Mouse (Mus musculus) myocyte (in vitro differentiated cells): Measurements from ENCODE around the gene Gpr19. TPM values are rescaled to one million over a fixed set of nuclear protein-coding genes. Genes with fewer than 3 reads are reported as not detected.

Source experiments
- H3K27me3 ChIP-seq: one replicate; pipeline ENCODE4 v1.6.1; 2011; ENCODE audit not compliant: control insufficient read depth, insufficient read depth, insufficient read length
- H3K36me3 ChIP-seq: one replicate; pipeline ENCODE4 v1.6.1; 2011; ENCODE audit not compliant: control insufficient read depth, insufficient read depth
- H3K4me2 ChIP-seq: one replicate; pipeline ENCODE4 v1.6.1; 2011; ENCODE audit warnings: low read depth, control low read depth
- H3K4me3 ChIP-seq: one replicate; pipeline ENCODE4 v1.5.1; 2011; ENCODE audit warnings: mild to moderate bottlenecking, control low read depth, moderate library complexity
- H3K79me2 ChIP-seq: one replicate; pipeline ENCODE4 v1.6.1; 2011; ENCODE audit not compliant: control insufficient read depth, insufficient read depth
- H3ac ChIP-seq: one replicate; pipeline ENCODE4 v1.6.1; 2011; ENCODE audit not compliant: control insufficient read depth, insufficient read length
- CEBPB ChIP-seq: IDR thresholded peaks from 2 replicates; pipeline ENCODE4 v1.6.1; 2011; ENCODE audit warnings: mild to moderate bottlenecking, moderate library complexity; ENCODE audit not compliant: poor library complexity, insufficient read depth, severe bottlenecking
- E2F4 ChIP-seq: IDR thresholded peaks from one replicate; pipeline ENCODE4 v1.6.1; 2011; ENCODE audit warnings: mild to moderate bottlenecking, control low read depth, moderate library complexity; ENCODE audit not compliant: insufficient read depth
- MAX ChIP-seq: IDR thresholded peaks from one replicate; pipeline ENCODE4 v1.6.1; 2011; ENCODE audit warnings: low read depth, mild to moderate bottlenecking, control low read depth
- MYOD1 ChIP-seq, 3 experiments: IDR thresholded peaks; one replicate each; pipeline ENCODE4 v1.6.1; 2011; ENCODE audit warnings: control low read depth in 2 of 3, low read depth in 2 of 3, mild to moderate bottlenecking in 2 of 3, moderate library complexity in 1 of 3; ENCODE audit not compliant: insufficient read length in 2 of 3, control insufficient read depth in 1 of 3
- MYOG ChIP-seq, 3 experiments: IDR thresholded peaks; one replicate each; pipeline ENCODE4 v1.6.1; 2011; ENCODE audit warnings: control low read depth in 2 of 3, low read depth in 2 of 3, mild to moderate bottlenecking in 2 of 3; ENCODE audit not compliant: insufficient read length in 2 of 3, control insufficient read depth in 1 of 3, insufficient read depth in 1 of 3
- POLR2A ChIP-seq: IDR thresholded peaks from one replicate; pipeline ENCODE4 v1.6.1; 2011; ENCODE audit warnings: low read depth, mild to moderate bottlenecking, control low read depth, moderate library complexity; ENCODE audit not compliant: insufficient read length
- POLR2AphosphoS2 ChIP-seq: IDR thresholded peaks from one replicate; pipeline ENCODE4 v1.6.1; 2011; ENCODE audit warnings: low read depth, control low read depth; ENCODE audit not compliant: insufficient read length
- REST ChIP-seq: IDR thresholded peaks from one replicate; pipeline ENCODE4 v1.6.1; 2011; ENCODE audit warnings: mild to moderate bottlenecking, control low read depth, moderate library complexity; ENCODE audit not compliant: insufficient read depth, insufficient read length
- SRF ChIP-seq: IDR thresholded peaks from one replicate; pipeline ENCODE4 v1.6.1; 2011; ENCODE audit warnings: low read depth; ENCODE audit not compliant: control insufficient read depth, insufficient read length
- TCF12 ChIP-seq: IDR thresholded peaks from one replicate; pipeline ENCODE4 v1.6.1; 2011; ENCODE audit warnings: mild to moderate bottlenecking, control low read depth; ENCODE audit not compliant: poor library complexity, insufficient read depth, severe bottlenecking
- TCF3 ChIP-seq: IDR thresholded peaks from one replicate; pipeline ENCODE4 v1.6.1; 2011; ENCODE audit warnings: low read depth, control low read depth; ENCODE audit not compliant: insufficient read length
- USF1 ChIP-seq: IDR thresholded peaks from one replicate; pipeline ENCODE4 v1.6.1; 2011; ENCODE audit warnings: low read depth, mild to moderate bottlenecking, control low read depth, moderate library complexity
- polyA plus RNA-seq: library from polyadenylated mRNA; unstranded; fragments of >200 nt; fragmentation: generic; extraction: Trizol; gene quantifications from one replicate; pipeline ENCODE4 v1.2.1, GENCODE M21; 2012; ENCODE audit warnings: missing spikeins

Gpr19 gene
- polyA plus RNA-seq, 1 experiment, result 2.2 TPM

DNA sequence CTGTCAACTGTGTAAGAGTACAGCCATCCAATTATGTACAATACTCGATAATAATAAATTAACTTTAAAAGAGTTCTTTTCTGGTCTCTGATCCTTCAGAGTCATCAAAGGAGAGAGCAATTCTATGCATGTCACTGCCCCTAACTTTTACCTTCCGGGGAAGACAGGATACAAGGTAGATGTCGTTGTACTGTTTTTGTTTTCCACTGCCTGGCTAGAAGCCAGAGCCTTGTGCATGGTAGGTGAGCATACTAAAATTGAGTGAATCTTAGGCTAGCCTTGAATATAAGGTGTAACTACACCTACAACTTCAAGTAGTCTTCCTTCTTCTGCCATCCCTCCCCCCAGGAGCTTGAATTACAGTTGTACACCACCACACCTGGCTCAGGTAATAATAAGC is 32.8 kb upstream of the Gpr19 start:
- Histone ChIP-seq H3K79me2 (peaks cover 71% of the 10 kb centered on the region), H3K4me3 (peak overlapping the region; percentile 81), H3ac (no peak overlapping the region), H3K4me2 (peak overlapping the region; percentile 56), H3K27me3 (no peaks in the 10 kb centered on the region), H3K36me3 (no peaks in the 10 kb centered on the region)
- TF ChIP-seq MYOD1 (IDR thresholded peaks at IDR 0.05; ENCODE audit: control insufficient read depth in 1 of 3, insufficient read length in 2 of 3, low read depth in 2 of 3) (no peak), REST (no peak), POLR2AphosphoS2 (no peak), E2F4 (no peak), SRF (no peak), CEBPB (no peak), TCF3 (no peak), USF1 (no peak), MAX (no peak), TCF12 (no peak), MYOG (IDR thresholded peaks at IDR 0.05; ENCODE audit: control insufficient read depth in 1 of 3, insufficient read depth in 1 of 3, insufficient read length in 2 of 3, low read depth in 2 of 3) (no peak), POLR2A (no peak)

DNA sequence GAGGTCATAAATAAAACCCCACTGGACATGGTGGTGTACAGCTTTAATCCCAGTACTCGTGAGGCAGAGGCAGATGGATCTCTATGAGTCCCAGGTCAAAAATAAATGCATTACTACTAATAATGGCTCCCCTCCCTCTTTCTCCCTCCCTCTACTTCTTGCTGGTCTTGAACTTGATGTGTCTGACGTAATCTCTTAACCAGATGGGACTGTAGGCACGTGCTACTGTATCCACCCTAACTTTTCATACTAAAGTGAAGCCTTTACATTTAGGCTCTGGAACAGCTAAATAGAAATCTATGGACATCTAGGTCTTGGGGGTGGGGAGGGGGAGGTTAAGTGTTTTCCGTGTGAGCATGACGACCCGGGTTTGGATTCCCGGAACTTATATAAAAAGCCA is 32.0 kb upstream of the Gpr19 start:
- H3K4me2 ChIP-seq, result peak overlapping the region; percentile 56
- TF ChIP-seq CEBPB (no peak), TCF12 (no peak), MAX (no peak), USF1 (no peak), SRF (no peak), POLR2A (no peak), MYOG (IDR thresholded peaks at IDR 0.05; ENCODE audit: control insufficient read depth in 1 of 3, insufficient read depth in 1 of 3, insufficient read length in 2 of 3, low read depth in 2 of 3) (no peak)
- H3ac ChIP-seq, result no peak overlapping the region
- H3K4me3 ChIP-seq, result peak overlapping the region; percentile 81
- no peaks in the 10 kb centered on the region for H3K36me3 ChIP-seq
- H3K27me3 ChIP-seq, result no peaks in the 10 kb centered on the region
- peaks cover 71% of the 10 kb centered on the region for H3K79me2 ChIP-seq

DNA sequence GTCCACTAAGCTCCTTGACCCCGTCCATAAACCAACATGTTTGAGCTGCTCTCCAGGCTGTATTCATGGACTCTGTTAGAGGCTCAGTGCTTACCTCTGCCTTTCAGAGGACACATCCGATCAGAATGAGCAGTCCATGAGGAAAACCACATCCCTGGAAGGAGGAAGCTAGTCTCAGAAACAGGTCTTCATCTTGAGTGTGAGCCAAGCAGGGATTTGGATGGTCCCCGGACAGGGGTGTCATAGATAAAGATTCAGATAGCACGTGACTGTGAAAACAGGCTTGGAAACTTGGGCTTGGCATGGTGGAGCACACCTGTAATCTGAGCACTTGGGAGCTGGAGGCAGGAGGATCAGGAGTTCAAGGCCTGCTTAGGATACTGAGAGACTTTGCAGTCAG is 31.5 kb upstream of the Gpr19 start:
- peak overlapping the region; percentile 81 for H3K4me3 ChIP-seq
- peaks cover 72% of the 10 kb centered on the region for H3K79me2 ChIP-seq
- TF ChIP-seq TCF12 (no peak), SRF (no peak), POLR2A (no peak), MYOG (IDR thresholded peaks at IDR 0.05; ENCODE audit: control insufficient read depth in 1 of 3, insufficient read depth in 1 of 3, insufficient read length in 2 of 3, low read depth in 2 of 3) (no peak), MYOD1 (IDR thresholded peaks at IDR 0.05; ENCODE audit: control insufficient read depth in 1 of 3, insufficient read length in 2 of 3, low read depth in 2 of 3) (no peak)
- no peak overlapping the region for H3ac ChIP-seq
- H3K36me3 ChIP-seq, result peaks cover under 1% of the 10 kb centered on the region
- peak overlapping the region; percentile 56 for H3K4me2 ChIP-seq
- H3K27me3 ChIP-seq, result no peaks in the 10 kb centered on the region

DNA sequence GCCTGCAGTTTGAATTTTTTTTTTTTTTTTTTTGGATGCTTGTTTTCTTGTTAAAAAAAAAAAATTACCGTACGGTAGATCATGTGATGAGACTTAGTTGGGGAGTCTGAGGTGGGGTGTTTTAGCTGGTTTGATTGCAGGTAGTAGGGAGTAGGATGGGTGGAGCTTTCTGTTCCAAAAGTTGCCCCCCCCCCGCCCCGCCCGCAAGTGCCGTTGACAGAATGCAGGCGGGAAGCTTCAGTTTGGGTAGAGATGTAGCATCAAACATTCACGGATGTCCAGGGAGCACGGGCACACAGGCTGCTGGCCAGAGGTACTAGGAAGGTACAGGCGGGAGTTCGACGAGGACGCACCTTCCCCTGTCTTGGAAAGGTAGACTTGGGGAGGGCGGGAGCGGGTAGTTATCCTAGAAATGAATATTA is 30.5 kb upstream of the Gpr19 start:
- H3ac ChIP-seq, result peak overlapping the region; percentile 82
- peaks cover 10% of the 10 kb centered on the region for H3K36me3 ChIP-seq
- H3K4me2 ChIP-seq, result peak overlapping the region; percentile 56
- TF ChIP-seq TCF12 (no peak), E2F4 (peak; percentile 56), REST (no peak), CEBPB (no peak), POLR2AphosphoS2 (peak; percentile 82), POLR2A (peak; percentile 82)
- no peaks in the 10 kb centered on the region for H3K27me3 ChIP-seq
- H3K79me2 ChIP-seq, result peaks cover 72% of the 10 kb centered on the region
- H3K4me3 ChIP-seq, result peak overlapping the region; percentile 81

DNA sequence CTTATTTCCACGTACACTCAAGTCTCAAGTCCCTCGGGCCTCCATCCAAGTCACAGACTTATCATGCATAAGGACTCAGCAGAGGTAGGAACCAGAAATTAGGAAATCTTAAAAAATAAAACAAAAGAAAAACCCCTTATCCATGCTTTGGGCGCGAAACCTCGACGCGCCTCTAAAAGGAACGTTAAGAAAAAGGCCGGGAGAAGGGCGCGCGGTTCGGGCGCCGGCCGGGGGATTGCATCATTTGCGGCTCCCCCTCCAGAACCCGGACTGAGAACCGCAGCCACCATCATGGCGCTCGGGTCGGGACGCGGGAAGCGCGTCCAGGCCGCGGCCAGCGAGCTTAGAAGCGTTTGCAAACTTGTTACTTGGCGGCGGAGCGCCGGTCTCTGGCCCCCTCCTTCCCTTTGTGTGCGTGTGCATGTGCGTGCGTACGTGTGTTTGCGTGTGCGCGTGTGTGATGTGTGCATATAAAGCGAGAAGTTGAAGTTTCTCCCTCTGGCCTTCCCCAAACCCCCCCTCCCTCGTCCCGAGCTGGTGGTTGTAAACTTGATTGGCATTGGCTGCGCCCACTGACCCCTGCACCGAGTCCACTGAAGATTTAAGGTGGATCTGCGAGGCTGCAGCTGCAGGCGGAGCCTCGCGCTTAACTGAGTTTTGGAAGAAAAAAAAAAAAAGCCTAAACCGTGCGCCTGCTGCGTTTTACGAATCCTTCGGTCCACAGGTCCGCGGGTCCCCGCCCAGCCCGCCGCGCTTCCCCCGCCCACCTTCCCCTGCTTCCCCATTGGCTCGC is 29.9 kb upstream of the Gpr19 start:
- Histone ChIP-seq H3K79me2 (peaks cover 72% of the 10 kb centered on the region), H3K27me3 (no peaks in the 10 kb centered on the region), H3ac (peak overlapping the region; percentile 82), H3K4me2 (peak overlapping the region; percentile 98), H3K4me3 (peak overlapping the region; percentile 81), H3K36me3 (peaks cover 11% of the 10 kb centered on the region)
- TF ChIP-seq POLR2A (peak; percentile 71), E2F4 (peak; percentile 48), CEBPB (peak; percentile 74), TCF12 (no peak), MYOD1 (IDR thresholded peaks at IDR 0.05; ENCODE audit: control insufficient read depth in 1 of 3, insufficient read length in 2 of 3, low read depth in 2 of 3) (peak in 1 of 3 experiments; percentile 9), POLR2AphosphoS2 (peak; percentile 85), MYOG (IDR thresholded peaks at IDR 0.05; ENCODE audit: control insufficient read depth in 1 of 3, insufficient read depth in 1 of 3, insufficient read length in 2 of 3, low read depth in 2 of 3) (no peak)
